Mouse (Mus musculus) heart, adult 9 months (tissue): ENCODE measurements around the gene Nr2c2.

Source experiments
- DNase-seq, 2 experiments: peaks; one replicate each; pipeline ENCODE4 v3.0.0; 2022; ENCODE audit warnings: low spot score in 2 of 2

Nr2c2 gene

DNA sequence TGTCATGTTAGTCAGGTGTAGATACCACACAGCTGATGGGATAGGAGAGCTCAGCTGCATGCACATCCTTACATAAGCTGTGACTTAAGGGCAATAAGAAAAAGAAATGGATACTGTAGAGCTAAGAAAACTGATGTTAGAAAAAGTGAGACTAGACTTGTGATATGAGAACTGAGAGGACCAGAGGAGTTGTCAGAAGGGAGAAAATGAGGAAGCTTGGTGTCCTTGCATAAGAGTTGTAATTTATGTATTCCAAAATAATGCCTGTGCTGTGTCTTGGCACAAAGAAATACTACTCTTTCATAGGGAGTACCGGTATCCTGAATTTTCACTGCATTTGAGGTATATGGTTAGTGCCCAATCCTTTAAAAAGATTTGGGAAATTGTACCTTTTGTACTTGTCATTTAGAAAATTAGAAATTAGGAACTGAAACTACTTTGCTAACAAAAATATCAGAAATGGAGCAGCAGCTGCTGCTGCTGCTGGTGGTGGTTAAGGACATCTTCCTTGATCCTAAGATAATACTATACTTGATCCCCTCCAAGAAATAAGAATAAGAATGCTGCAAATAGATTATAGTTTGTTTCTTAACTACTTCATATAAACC lies 35.8 kb downstream of the Nr2c2 start:
- DNase-seq: no peak

DNA sequence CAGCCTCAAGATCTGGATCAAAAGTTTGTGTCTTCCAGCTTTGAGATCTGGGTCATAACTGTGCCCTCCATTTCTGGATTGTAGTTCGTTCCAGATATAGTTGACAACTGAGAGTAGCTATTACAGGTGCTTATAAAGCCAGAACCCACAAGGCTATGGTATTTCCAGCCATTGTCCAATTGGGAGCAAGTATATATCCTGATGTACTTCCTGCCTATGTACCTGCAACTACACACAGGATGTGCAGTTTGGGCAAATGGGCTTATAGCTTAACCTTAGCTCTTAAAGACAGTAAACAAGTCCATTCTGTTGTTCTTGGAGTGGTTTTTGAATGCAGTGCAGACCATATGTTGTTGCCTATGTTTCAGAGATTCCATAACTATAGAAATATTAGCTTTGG lies 40.3 kb downstream of the Nr2c2 start:
- DNase-seq: no peak

GRCm38 (mm10) chr6:92132021-92132911 lies 41.1 kb downstream of the Nr2c2 start:
- DNase-seq: no peak

GRCm38 (mm10) chr6:92133617-92134016 lies 42.4 kb downstream of the Nr2c2 start:
- DNase-seq: no peak

GRCm38 (mm10) chr6:92136356-92136755 lies 45.2 kb downstream of the Nr2c2 start:
- DNase-seq: no peak

GRCm38 (mm10) chr6:92145881-92146280 lies 54.7 kb downstream of the Nr2c2 start:
- no peak for DNase-seq

- no peak for DNase-seq
Measured at GRCm38 (mm10) chr6:92153774-92154173, 62.6 kb downstream of the Nr2c2 start.

DNA sequence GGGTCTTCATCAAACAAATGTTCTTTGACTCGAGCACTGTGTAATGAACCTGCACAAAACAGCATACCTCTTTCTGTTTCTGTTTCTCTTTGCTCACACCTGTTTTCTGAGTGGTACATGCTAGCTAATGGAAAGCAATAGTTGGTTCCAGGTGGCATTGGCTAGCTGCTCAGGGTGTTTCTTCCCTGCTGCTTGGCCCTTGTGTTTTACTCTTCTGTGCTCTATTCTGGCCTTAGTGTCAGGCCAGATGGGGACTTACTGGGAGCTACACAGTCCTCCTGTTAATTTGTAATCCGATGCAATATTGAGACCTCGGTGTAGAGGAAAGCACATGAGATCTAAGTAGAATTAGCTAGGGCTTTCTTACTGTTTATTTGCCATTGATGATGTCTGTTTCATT lies 67.6 kb downstream of the Nr2c2 start:
- no peak for DNase-seq

GRCm38 (mm10) chr6:92162724-92163123 lies 71.5 kb downstream of the Nr2c2 start:
- DNase-seq: no peak

GRCm38 (mm10) chr6:92176450-92176849 lies 85.3 kb downstream of the Nr2c2 start:
- no peak for DNase-seq

DNA sequence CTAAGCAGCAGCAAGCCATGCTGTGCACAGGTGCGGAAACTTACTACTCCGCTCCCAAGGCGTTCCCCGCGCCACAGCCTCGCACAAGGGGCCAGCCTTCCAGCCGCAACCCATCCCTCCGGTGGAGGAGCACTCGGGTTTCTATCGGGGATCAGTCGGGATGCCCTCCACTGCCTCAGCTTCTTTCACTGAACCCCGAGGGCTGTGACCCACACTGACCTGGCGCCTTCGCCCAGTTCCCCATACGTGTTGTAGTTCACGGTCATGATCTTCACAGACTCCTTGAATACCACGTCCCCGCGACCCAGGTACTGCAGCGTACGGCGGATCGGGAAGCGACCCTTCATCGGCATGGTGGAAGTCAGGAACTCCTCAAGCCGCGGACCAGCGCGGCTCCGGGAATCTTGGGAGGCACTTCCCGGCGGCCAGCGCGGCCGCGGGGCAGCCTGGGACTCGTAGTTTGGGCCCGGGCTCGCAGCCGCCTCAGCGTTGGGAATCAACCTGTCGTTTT lies 92.5 kb downstream of the Nr2c2 start, which contains the start of gene Mrps25:
TSS of gene Mrps25 (minus strand) at position 413 of the 511 bp plus-strand sequence.
- peak; percentile 51 to 59 for DNase-seq

GRCm38 (mm10) chr6:92184178-92184577 lies 93.0 kb downstream of the Nr2c2 start:
- no peak for DNase-seq

- no peak for DNase-seq
Measured at GRCm38 (mm10) chr6:92199414-92199813, 108.2 kb downstream of the Nr2c2 start.

GRCm38 (mm10) chr6:92214055-92214772 lies 123.0 kb downstream of the Nr2c2 start:
- DNase-seq: no peak

GRCm38 (mm10) chr6:92214773-92215449 lies 123.7 kb downstream of the Nr2c2 start, which contains the start of gene Rbsn:
TSS of gene Rbsn (minus strand) at chr6:92214925.
- DNase-seq: peak; percentile 91 to 93

- DNase-seq: peak in 1 of 2 experiments; percentile 10
Measured at GRCm38 (mm10) chr6:92219445-92219844, 128.3 kb downstream of the Nr2c2 start.

DNA sequence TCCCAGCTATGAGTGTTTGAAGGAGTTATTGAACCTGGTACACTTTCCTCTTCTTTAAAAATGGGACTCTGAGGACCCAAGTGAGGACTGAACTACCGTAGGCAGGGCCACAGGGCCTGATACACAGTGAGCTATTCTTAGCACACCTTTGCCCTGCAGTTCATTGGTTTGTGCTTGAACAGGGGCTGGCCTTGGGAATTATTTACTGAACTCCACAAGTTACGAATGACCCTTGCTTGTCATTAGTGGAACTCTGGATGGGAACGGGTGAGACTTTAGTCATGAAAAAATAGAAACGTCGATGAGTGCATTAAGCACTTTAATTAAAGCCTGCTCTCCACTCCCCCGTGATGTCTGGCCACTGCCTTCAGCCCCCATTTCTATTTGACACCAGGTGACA lies 130.4 kb downstream of the Nr2c2 start:
- DNase-seq: no peak

DNA sequence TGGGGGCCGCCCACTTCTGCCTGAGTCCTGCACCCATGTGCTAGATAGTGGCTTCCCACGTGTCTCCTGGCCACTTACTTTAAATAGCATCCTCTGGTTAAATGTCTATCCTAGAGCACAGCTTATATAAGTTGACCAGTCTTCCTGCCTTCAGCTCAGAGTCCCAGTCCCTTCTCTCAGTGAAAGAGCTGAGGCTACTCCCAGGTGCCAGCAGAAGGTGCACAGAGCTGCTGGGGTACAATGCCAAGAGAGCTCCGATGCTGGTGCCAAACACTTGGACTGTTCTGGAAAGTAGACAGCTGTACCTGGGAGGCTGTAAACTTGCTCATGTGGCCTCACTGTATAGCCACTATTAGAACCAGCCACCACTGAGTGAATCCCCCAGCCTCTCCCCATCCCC lies 130.8 kb downstream of the Nr2c2 start:
- DNase-seq: no peak
